ENCODE assay signal across 1 mouse cellular context in the genomic region with DNA sequence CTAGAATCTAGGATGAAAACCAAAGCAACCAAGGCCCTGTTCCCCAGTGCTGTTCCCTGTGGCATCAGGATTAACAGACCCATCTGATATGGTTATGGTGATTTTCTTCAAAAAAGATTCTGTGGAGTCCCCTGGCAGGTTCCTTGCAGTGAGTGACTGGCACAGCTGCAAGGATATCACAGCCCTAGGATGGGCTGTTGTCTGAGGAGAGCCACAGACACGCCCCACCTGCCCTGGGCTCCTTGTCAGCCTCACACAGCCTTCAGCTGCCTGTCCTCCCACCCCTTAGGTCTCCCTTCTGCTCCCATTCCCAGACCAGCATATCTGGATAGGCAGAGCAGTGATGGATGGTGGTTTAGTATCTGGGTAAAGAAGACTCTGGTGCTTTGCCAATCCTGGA.
TF ChIP-seq lines count a peak whose summit lies in the region.

No protein-coding gene starts in this region.

TF ChIP-seq in myocyte, 11 proteins besides CTCF, POLR2A, EP300 and RAD21 (continued from another document):
- TF ChIP-seq MYOG (IDR thresholded peaks at IDR 0.05; ENCODE audit: control insufficient read depth in 1 of 3, insufficient read depth in 1 of 3, insufficient read length in 2 of 3, low read depth in 2 of 3) (peak; percentile 48 to 93 (median 85)), USF1 (IDR thresholded peaks at IDR 0.05; ENCODE audit: low read depth) (no peak), SRF (IDR thresholded peaks at IDR 0.05; ENCODE audit: control insufficient read depth, insufficient read length, low read depth) (no peak), TCF3 (IDR thresholded peaks at IDR 0.05; ENCODE audit: insufficient read length, low read depth) (peak; percentile 84), CEBPB (IDR thresholded peaks at IDR 0.05; ENCODE audit: insufficient read depth, poor library complexity, severe bottlenecking) (no peak), TCF12 (IDR thresholded peaks at IDR 0.05; ENCODE audit: insufficient read depth, poor library complexity, severe bottlenecking) (peak; percentile 75)
TF ChIP-seq in myocyte: peak in this region for 4.
